Mouse (Mus musculus) naive thymus-derived CD4-positive, alpha-beta T cell, adult 2 months (primary cell): ENCODE data around the gene Rybp.

Source experiments
- DNase-seq: peaks from one replicate; pipeline ENCODE4 v3.0.0-alpha.2; 2011; ENCODE audit warnings: low read depth

Rybp gene

DNA sequence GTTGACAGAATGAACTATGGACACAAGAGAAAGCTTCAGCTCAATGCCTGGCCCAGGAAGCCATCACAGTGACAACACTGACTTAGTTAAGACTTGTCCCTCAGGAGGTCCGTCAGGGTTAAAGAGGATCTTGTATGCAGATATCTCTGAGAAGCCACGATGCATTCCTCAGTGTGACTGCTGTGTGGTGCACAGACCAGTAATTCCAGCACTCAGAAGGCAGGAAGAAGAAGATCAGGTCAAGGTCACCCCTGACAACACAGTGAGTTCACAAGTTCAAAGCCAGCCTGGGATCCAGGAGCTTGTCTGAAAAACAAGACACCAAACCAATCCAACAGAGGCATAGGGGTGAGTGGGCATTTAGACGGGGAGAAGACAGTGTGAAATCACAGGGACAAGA lies 67.3 kb downstream of the Rybp start:
- DNase-seq: no peak

DNA sequence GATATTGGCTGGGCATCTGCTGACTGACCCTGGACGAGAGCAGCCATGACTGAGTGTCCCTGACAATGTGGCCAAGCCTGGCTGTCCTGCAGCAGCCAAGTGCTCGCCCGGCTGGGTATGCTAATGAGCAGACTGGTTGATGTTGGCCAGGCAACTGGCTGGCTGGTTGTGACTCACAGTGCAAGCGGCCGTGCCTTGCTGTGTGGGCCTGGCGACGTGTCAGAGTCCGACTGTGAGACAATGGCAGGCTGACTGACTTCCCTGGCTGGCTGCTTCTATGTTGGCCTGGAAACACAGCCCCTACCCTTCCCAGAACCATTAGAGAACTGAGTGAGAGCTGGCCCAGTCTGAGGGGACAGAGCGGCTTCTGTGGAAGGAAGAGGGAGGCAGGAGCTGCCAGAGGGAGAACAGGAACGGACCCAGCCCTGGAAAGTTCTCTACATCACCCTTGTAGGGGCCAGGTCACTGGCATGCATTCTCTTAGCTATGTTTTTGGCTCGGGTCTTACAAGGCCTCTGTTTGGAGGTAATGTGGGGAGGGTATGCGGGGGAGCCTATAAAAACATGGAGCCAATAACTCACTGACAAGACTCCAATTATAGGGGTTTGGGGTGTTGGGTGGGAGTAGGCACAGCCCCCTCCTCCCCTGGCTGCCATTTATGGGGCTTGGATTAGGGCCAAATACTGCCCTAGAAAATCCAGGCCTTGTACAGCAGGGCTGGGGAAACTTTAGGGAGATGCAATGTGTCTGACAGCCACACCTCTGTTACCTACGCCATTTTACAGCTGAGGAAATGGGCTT lies 68.5 kb downstream of the Rybp start:
- DNase-seq: no peak

DNA sequence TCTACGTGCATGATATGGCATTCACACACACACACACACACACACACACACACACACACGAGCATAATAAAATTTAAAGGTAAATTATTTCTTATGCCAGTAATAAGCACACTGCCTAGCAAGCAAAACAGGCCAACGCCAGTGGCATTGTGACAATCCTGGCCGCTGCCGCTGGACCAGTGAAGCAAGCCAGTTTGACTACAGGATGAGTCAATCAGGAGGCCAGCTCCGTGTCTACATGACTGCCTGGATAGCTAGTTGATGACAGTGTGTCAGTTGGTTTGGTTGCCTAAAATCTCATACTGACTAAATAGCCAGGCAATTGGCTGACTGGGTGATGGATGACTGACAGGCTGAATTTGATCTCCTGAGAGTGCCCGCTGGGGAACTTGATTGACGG lies 69.8 kb downstream of the Rybp start:
- no peak for DNase-seq

DNA sequence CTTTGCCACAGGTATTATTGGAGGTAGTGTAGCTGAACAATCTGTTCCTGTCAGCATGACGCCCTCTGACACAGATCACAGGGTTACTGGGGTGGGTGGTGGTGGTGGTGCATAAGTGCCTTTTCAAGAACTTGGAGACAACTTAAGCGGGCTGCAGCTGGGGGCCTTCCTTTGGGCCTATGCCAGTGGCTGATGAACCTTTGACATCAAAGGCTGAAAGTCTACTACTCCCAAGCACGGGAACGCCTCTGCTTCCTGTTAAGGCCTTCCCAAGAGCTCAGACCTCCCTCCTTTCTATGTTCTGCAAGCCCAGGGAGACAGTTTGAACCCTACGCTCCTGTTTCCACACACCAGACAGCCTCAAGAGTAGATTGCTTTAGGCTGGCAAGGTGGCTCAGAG lies 70.3 kb downstream of the Rybp start:
- DNase-seq: no peak

DNA sequence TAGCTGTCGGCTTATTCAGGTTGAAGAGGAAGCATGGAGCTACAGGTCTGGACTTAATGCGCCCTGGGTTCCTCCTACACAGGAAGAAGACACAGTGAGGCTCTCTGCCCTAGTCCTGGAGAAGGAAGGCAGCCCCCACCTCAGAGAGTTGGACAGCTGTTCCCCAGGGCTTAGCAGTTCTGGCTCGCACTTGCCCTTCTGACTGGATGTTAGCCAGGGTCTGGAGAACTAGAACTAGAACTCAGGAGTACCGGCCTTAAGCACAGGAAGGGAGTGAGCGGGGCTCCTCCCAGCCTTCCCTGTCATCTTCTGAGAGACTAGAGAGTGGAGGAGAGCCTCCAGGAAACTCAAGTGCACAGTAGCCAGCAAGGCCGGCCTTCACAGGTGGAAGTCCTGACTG lies 71.5 kb downstream of the Rybp start:
- no peak for DNase-seq

DNA sequence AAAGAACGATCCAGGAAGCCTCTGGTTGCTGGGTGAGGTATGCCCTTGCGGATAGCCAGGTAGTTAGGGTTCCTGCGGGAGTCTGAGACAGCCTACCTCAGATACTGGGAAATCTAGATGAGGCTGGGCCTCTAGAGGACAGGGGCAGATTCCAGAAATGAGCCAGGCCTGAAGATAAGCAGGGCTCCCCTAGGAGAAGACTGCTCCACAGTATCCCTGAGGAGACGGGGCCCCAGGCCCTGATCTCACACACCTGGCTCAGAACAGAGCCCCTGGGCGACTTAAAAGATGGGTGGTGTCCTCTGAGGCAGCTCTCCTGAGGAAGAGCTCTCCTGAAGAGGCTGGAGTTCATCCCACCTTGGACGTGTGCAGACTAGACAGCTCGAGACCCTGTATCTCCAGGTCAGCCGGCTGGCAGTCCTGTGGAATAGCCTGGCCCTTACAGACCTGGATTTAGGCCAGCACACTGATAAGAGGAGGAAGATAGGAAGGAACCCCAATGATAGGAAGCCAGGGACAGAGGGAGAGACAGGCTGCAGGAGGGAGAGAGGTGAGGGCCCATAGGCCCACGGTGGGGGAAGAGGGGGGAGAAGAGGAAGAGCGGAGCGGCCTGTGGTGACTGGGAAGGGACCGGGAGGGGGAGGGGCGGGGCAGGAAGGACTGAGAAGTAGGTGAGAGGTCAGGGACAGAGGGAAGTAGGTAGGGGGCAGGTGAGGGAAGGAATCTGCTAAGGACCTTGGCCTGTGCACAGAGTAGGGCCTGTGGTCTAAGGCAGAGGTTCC lies 73.0 kb downstream of the Rybp start:
- no peak for DNase-seq

DNA sequence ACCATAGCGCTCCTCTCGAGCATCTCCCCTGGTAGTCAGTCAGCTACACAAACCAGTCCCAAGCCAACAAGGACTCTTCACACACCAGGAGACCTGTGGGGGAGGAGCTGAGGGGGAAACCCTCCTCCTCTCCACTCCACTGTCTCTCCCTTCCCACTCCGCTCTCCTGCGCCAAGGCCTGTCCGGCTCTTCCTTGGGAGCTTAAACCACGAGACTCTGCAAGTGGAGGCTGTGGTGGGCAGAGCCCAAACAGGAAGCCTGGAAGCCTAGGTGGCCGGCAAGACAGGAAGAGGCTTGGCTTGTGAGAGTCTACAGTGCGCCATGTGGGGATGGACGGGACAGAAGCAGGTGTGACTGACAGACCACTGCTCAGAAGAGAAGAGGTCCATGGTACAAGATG lies 73.7 kb downstream of the Rybp start:
- no peak for DNase-seq

DNA sequence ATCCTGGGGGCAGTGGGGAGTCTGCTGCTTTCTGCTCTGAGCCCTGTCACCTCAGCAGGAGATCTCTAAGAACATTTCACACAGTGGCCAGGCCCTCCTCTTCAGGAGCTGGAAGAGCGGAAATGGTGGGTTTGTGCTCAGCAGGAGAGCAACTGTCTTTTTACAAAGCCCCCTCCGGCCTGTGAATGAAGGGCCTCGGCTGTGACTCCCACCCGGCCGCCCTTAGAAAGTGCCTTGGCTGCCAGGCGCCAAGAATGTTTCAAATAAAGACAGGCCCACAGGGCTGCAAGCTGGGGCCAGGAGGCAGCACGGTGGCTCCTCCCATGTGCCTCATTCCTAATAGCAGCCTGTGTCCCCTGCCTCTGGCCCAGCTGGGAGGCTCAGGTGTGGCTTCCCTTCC lies 74.5 kb downstream of the Rybp start:
- no peak for DNase-seq

DNA sequence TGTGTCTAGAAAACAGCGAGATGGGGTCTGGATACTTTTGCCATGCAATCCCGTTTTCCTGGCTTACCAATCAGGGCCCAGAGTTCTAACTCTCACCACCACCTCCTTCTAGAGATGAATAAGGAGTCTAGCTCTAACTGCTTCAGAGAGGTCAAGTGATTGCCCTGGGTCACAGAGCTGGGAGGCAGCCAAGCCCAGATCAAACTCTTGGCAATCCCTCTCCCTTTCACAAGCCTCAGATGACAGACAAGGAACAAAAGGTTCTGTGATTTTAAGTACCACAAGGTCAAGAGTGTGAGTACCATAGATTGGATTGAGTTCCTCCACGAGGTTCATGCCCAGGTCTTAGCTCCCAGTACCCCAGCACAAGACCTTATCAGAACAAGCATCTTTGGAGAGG lies 75.6 kb downstream of the Rybp start:
- DNase-seq: no peak

DNA sequence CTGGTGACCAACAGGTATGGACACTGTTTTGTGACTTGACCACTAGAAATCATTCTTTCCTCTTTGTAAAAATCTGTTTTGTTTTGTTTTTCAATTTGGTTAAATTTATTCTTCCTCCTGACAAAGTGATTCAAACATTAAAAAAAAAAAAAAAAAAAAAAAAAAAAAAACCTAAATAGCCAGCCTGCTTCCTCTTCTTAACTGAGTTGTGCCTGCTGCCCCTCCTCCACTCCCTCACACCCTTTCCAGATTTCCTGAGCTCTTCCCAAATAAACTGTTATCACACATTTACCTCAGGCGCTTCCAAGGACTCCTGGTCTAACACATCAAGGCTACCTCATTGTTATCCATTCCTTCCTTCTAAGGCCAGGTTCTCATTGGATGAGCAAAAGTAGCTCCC lies 76.8 kb downstream of the Rybp start:
- no peak for DNase-seq

DNA sequence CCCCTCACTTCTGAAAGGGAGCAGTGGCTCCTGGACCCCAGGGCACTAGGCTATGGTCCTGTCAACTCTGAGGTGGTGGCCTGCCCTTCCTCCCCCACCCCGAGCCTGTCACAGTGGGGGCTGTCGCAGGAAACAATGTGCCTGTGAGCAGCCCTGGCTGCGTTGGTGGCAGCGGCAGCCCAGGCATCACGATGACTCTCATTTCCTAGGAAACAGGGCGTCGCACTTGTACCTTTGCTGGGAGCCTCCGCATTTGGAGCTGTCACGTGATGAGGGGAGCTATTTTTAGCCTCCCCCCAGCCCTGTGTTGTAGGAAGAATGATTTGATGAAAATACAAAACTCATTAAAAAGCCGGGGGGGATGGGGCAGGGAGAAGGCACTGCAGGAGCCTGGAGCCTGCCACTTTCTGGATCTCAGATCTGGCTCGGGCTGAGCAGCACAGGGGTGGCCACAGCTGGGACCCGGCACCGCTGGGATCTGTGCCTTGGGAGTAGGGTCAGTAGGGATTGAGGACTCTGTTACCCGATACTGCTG lies 80.5 kb downstream of the Rybp start:
- no peak for DNase-seq

DNA sequence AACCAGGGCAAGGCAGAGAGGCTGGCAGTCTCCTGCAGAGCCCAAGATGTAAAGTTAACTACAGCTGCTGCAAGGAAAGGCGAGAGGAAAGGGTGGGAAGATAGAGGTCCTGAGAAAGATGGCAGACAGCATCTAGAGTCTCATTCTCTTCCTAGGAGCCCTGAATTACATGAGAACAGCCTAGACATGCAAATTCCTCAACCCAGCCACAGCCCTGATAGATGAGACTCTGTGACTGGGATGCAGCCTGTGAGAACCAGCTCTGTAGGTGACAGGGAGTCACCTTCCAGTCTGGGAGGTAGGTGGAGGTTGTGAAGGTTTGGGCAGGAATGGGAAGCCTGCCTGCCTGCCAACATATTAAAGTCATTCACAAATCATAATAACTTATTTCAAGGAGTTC lies 81.0 kb downstream of the Rybp start:
- DNase-seq: no peak

DNA sequence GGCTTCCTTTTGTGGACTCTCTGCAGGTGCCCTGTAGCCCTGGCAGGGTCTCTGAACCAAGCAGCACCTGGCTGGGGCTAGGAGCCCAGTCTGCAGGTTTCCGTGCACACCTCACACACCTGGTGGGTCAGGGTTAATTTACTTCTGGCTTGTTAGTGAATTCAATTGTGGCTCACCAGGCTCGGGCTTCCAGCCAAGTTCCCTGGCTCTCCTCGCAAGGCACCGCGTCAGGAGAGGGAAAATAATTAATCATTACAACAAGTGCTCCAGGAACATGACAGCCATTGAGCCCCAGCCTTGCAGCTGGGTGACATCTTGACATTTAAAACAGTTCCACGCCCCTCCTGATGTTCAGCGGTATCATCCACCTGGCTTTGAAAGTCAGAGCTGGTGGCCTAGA lies 82.8 kb downstream of the Rybp start:
- DNase-seq: no peak

DNA sequence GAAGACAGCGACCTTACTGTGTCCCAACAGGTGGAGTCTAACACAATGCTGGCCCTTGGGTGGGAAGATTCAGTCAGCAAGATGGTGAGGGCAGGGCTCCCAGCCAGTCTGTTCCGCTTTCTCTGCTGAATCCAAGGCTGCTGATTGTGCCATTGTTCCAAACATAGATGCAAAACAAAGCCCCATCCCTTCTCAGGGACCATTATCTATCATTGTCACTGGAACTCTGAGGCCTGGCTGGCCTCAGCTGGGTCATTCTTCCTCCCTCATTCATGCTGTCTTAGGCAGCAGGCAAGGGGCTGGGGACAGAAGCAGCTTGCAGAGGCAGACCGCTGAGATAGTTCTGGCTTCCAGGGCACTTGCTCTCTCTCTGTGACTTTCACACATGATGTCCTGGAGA lies 83.8 kb downstream of the Rybp start:
- no peak for DNase-seq

DNA sequence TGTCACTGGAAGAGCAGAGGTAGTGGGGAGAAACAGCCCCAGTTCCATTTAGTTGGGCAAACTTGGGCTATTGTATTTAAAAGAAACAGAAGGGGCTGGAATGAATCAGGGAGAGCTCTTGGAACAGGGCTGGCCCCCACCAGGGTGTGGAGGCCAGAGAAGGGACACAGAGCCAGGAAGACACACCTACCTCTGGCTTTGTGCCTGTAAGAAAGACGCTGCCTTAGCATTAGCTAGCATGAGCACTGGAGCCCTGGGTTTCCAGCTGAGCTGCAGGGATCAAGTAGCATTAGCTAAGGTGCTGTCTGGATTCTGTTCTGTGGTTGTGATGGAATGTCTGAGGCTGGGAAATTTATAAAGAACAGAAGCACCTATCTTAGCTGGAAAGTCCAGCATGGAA lies 85.2 kb downstream of the Rybp start:
- DNase-seq: no peak

DNA sequence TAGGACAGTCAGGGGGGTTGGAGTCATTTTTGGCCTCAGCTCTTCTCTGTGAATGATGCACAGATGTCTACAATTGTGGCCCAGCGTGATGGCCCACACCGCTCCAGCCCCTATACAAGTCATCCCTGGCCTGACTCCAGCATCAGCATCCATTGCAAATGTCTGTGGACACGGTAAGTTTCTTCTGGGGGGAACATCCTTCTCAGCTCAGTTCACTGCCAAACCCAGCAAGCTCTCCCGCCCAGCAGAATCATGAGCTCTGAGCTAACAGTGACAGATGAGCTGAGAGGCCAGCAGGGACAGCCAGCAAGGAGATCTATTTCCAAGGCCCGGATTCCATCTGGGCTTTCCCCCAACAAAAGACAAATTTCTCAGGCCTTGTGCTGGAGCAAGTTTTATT lies 90.2 kb downstream of the Rybp start:
- DNase-seq: no peak

DNA sequence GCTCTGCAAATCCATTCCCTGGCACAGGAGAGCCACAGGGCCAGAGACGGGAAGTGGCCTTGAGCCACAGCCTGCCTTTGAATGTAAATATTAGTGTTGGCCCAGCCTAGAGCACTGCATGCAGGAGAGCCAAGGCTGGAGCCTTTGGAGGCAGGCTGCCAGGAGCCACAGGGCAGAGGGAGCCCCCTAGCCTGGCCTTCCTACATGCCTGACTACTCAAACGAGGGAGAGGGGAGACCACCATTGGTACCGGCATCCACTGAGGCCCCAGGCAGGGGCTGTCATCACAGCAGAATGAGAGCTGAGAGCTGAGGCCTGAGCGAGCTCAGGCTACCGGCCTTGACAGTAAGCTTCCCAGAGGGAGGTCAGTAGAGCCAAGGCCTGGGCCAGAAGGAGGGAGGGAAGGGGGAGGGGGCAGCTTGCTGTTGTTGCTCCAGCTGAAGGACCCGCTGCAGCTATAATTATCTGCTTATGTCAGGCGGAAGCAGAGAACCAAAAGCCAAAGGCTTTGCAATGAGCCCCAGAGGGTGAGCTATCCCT lies 91.3 kb downstream of the Rybp start:
- no peak for DNase-seq

DNA sequence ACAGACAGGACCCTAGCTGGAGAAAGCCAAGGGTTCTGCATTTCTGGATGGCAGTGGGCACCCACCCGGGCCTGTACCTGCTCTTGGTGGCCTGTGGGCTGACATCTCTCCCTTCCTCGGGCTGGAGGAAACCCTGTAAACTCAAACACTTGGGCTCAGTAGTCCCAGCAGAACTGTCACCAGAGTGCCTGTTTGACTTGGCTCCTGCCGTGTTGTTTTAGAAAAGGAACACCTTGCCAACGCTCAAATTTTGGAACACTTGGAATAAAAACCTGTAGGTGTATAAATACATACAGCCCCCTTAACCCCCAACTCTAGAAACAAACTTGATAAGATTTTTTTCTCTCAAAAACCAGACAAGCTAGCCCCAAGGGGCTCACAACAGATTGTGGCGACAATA lies 92.2 kb downstream of the Rybp start:
- DNase-seq: no peak

DNA sequence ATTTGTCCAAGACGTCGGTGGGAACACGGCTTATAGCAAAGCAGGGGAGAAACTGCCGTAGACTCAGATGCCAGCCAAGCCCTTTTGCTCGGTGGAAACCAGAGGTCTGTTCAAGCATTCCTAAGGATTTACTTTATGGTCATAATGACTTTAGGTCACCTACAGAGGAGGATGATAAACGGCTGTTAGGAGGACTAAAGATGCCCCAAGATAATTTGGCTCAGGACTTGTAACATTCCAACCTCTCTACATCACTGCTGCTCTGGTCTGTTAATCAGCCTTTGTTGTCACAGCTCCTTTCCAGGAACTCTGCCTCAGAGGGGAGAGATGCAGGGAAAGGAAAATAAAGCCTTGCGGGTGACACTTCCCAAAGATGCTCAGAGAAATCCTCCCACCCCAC lies 93.5 kb downstream of the Rybp start:
- DNase-seq: no peak

DNA sequence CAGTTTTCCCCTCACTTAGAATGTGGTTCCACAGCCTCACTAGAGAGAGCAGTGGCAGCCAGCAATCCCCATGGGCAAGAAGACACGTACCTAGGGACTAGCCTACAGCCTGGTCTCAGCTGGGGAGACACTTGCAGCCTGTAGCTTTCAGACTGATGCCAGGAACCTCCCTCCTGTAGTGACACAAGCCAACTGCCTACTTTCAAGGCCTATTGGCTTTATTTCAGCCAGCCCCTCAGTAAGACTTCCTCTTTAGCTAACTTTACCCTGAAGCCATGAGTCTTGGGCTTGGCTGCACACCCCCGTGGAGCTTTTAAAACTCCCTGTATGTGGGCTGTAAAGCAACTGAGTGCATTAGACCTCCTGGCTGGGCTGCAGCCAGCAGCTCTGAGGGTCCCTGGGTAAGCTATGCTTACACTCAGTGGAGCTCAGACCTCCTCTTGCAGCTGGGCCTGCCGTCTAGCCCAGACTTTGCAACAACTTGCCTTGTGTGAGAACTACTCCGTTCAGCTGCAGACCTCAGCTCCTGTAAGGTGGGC lies 94.5 kb downstream of the Rybp start:
- no peak for DNase-seq

DNA sequence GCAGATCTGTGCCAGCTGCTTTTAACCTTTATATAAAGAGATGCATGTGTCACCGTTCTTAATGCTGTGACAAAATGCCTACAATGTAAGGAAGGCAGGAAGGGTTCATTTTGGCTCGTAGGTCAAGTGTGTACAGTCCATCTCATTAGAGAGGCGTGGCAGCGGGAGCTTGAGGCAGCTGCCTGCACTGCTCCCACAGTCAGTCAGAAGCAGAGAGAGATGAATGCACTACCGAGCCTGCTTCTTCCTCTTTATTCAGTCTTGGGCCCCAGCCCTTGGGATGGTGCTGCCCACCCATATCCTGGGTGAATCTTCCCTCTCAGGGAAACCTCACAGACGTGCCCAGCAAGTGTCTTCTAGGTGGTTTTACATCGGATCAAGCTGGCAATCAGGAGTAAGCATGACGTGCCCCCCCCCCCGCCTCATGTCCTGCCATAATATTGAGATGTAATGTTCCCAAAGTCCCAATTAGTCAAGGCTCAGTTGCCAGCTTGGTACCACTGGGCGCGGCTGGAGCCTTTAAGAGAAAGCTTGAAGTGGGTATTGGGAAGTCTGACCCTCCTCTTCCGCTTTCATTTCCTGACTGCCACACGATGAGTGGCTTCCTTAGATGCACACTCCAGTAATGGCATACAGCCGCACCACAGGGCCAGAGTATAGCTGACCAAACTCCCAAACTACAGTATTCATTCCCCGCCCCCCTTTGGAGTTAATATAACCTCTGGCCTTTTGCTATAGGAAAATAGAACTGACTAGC lies 96.3 kb downstream of the Rybp start:
- no peak for DNase-seq

DNA sequence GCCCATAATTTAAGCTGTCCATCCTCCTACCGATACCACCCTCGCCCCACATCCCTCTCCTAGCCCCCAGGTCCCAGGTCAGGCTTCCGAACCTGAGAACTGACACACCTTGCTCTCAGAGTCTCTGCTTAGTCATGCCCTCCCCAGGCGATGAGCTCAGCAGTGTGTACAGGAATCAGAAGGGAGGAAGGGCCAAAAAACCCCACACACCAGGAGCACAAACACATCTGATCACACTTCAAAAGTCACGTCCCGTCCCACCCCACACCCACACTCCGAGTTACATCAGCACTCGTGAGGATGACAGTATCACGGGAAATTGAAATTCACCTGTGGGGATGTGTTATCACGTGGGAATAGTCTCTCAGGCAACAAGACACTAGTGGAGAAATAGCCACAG lies 97.0 kb downstream of the Rybp start:
- no peak for DNase-seq
